Mouse (Mus musculus): Measurements from ENCODE around the gene Btd. TPM values are rescaled to one million over a fixed set of nuclear protein-coding genes. Genes with fewer than 3 reads are reported as not detected.
"Not testable (repeated sequence)": the region's sequence is repeated elsewhere in the genome, so short reads cannot be mapped to it uniquely, and the experiment has no call there.

The Btd gene
- 23.2 and 25.5 TPM in 2 replicates for polyA plus RNA-seq (2016; fragmentation: Nextera tagmentation; extraction: Ambion mirVana)

DNA sequence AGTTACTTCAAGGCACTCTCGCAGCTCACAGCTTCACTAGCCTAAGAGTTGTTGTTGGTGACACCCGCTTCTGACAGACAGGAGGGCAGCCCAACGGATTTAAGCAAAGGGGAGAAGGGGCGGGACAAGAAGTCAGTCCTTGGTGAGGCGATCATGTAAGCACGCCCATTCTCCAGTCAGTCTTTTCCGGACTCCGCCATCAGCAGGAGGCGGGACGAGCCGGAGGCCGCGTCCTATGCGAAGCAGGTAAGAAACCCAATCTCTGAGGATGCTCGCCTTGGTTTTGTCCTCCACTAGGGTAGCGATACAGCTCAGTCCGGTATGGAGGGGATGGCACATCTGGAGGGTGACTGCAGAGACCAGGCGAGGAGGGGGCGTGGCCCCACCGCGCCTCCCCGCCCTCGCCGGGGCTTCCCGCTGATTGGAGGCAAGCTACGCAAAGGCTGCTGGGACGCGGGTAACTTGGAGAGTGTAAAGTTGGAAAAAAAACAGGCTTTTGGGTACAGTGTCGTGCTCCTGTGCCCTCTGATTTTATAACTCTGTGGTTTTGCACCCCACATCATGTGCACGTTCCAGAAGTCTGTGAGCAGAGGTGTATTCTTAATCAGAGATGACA lies at the start of gene Btd, which contains the start of gene Hacl1:
Btd (plus strand) TSS at position 139 of the 616 bp plus-strand sequence.
Hacl1 (minus strand) TSS at position 397 of the 616 bp plus-strand sequence.
- Histone ChIP-seq H3K27ac (peak within 1 kb of the TSS; percentile 88), H3K4me2 (peak within 1 kb of the TSS; percentile 93), H3K27me3 (no peaks in the 10 kb centered on the region), H3K4me1 (replicated peaks) (peaks cover 15% of the 10 kb centered on the region), H3K36me3 (no peaks in the 10 kb centered on the region), H3K9me3 (no peaks in the 10 kb centered on the region), H3K4me3 (replicated peaks) (peak within 1 kb of the TSS; percentile 56), H3K9ac (replicated peaks) (peak within 1 kb of the TSS; percentile 67)
- ATAC-seq (ENCODE audit: insufficient number of reproducible peaks, insufficient read depth, low FRiP score, low TSS enrichment, low read depth) = peak; percentile 95
- under 1% methylated on average over 30 of the region's 30 CpGs for WGBS

DNA sequence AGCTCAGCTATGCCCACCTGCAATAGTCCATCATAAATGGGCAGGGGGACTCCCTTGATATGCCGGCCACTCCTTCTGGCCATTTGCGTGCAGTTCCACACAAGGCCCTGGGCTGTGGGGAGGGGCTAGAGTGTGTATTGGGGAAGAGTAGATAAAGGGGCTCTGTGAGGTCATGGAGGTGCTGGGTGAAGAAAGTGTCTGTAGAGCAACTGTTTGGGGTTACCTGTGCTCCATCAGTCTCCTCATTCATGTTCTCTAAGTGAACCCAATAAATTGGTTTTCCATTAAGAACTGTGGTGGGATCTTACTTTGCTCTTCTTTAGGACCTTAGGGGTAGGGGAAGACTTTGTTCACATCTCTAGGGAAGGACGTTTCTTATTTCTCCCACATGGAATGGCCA lies 49.6 kb upstream of the Btd start, which contains the start of gene Colq:
Colq (minus strand) TSS at position 101 of the 400 bp plus-strand sequence.
- 93% methylated on average over 3 of the region's 3 CpGs for WGBS
- H3K27ac ChIP-seq = no peak within 1 kb of the TSS
- no peaks in the 10 kb centered on the region for H3K36me3 ChIP-seq
- no peak within 1 kb of the TSS for H3K4me3 ChIP-seq (replicated peaks)
- no peak for ATAC-seq (ENCODE audit: insufficient number of reproducible peaks, insufficient read depth, low FRiP score, low TSS enrichment, low read depth)
- H3K9ac ChIP-seq (replicated peaks) = no peak within 1 kb of the TSS
- no peaks in the 10 kb centered on the region for H3K4me1 ChIP-seq (replicated peaks)
- H3K27me3 ChIP-seq = no peaks in the 10 kb centered on the region; the same call in 1 of the 2 replicates
- H3K9me3 ChIP-seq = no peaks in the 10 kb centered on the region
- H3K4me2 ChIP-seq = no peak within 1 kb of the TSS

DNA sequence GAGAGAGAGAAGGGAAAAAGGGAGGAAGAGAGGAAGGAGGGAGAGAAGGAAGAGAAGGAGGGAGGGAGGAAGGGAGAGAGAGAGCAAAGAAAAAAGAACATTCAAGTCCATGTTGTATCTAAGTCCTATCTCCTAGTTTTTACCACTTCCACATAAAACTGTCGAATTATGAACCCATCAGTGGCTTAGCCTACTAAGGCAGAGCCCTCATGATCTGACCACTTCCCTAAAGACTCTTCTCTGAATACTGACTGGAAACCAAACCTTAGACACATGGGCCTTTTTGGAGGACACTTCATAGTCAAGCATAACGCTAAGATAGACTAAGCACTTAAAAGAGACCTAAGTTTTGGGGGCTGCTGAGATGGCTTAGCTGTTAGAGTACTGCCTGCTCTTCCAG lies 47.8 kb upstream of the Btd start:
- H3K4me1 ChIP-seq (replicated peaks) = no peaks in the 10 kb centered on the region
- no peak overlapping the region for H3K4me2 ChIP-seq
- no peak overlapping the region for H3K4me3 ChIP-seq (replicated peaks)
- WGBS = 83% methylated on average over 2 of the region's 2 CpGs
- ATAC-seq (ENCODE audit: insufficient number of reproducible peaks, insufficient read depth, low FRiP score, low TSS enrichment, low read depth) = no peak
- no peaks in the 10 kb centered on the region for H3K9me3 ChIP-seq
- H3K27ac ChIP-seq = no peak overlapping the region
- no peak overlapping the region for H3K9ac ChIP-seq (replicated peaks)
- no peaks in the 10 kb centered on the region; the same call in 1 of the 2 replicates for H3K27me3 ChIP-seq
- no peaks in the 10 kb centered on the region for H3K36me3 ChIP-seq

DNA sequence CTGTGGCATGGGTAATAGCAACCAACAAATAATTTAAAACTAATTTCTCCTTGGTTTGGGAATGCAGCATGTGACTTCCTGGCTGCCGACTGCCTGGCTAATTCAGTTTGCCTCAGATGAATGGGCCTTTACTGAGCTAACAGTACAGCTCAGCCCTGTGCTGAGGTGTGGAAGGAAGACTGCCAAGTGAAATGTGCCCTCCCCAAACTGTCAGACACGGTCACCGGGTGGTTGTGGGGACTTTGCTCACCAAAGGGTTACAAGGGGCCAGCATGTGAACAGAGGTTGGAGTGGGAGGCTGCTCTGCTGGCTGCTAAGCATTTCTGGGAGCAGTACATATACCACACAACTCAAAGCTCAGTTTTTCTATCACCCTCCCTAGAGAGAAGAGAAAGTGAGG lies 46.1 kb upstream of the Btd start:
- H3K27me3 ChIP-seq = no peaks in the 10 kb centered on the region; the same call in 1 of the 2 replicates
- no peak for ATAC-seq (ENCODE audit: insufficient number of reproducible peaks, insufficient read depth, low FRiP score, low TSS enrichment, low read depth)
- no peak overlapping the region for H3K4me3 ChIP-seq (replicated peaks)
- no peaks in the 10 kb centered on the region for H3K9me3 ChIP-seq
- H3K4me1 ChIP-seq (replicated peaks) = no peaks in the 10 kb centered on the region
- 74% methylated on average over 3 of the region's 3 CpGs for WGBS
- H3K36me3 ChIP-seq = no peaks in the 10 kb centered on the region
- no peak overlapping the region for H3K9ac ChIP-seq (replicated peaks)
- H3K4me2 ChIP-seq = no peak overlapping the region
- H3K27ac ChIP-seq = no peak overlapping the region

DNA sequence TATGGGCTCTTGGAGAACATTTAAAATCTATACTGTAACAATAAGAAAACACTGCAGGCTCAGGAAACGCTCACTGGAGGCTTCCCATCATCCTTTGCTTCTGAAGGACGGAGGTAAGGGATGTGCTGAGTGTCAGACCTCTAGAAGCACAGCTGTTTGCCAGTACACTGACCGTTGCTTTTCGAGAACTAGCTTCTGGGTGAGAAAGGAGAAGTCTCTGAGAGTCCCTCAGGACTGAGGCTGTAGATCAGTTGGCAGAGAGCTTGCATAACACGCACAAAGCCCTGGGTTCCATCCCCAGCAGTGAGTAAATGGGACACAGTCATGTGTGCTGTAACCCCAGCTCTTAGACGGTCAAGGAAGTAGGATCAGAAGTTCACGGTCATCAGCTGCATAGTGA lies 44.4 kb upstream of the Btd start:
- H3K9me3 ChIP-seq = no peaks in the 10 kb centered on the region
- no peaks in the 10 kb centered on the region; the same call in 1 of the 2 replicates for H3K27me3 ChIP-seq
- 77% methylated on average over 7 of the region's 7 CpGs for WGBS
- H3K4me2 ChIP-seq = no peak overlapping the region
- no peaks in the 10 kb centered on the region for H3K4me1 ChIP-seq (replicated peaks)
- H3K4me3 ChIP-seq (replicated peaks) = no peak overlapping the region
- no peak overlapping the region for H3K27ac ChIP-seq
- ATAC-seq (ENCODE audit: insufficient number of reproducible peaks, insufficient read depth, low FRiP score, low TSS enrichment, low read depth) = no peak
- H3K9ac ChIP-seq (replicated peaks) = no peak overlapping the region
- H3K36me3 ChIP-seq = no peaks in the 10 kb centered on the region

DNA sequence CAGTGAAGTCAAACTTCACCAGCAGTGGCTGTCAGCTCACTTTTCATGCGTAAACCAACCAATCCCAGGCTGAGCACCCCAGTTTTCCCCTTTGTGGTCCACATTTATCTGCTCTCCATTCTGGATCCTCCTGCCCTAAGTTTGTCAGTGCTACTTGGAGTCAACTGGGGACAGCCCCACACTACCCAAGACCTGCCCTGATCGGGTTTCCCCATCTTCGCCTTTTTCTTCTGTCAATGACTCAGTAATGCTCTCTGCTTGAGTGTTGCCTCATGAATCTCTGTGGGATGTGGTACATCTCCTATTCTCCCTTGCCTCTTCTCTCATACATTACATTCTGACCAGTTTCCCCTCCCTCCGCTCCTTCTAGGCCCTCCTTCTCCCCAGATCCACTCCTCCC lies 43.4 kb upstream of the Btd start:
- 94% methylated on average over 4 of the region's 4 CpGs for WGBS
- H3K9ac ChIP-seq (replicated peaks) = no peak overlapping the region
- ATAC-seq (ENCODE audit: insufficient number of reproducible peaks, insufficient read depth, low FRiP score, low TSS enrichment, low read depth) = no peak

DNA sequence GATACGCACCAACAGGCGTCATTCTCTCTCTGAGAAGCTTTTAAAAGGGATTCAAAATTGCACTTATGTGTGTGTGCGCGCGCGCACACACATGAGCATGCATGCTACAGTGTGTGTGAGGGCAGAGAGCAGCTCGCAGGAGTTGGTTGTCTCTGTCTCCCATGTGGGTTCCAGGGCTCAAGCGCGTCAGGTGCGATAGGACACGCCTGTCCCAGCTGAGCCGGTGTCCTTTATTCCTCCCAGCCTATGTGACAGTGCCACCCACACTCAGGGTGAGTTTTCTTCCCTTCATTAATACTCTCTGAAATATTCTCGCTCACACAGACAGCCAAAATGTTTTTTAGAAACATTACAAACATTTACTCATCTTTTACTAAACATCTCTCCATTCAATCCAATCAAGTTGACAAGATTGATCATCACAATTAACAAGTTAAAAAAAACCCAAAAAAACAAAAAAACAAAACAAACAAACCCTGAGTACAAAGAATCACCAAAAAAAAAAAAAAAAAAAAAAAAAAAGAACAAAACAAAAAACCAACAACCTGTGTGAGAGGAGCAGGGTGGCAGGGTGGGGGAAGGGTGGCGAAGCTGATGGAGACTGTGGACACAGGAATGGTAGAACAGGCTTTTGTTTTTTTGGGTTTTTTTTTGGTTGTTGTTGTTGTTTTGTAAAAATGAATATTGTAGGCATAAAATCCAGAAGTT lies 38.8 kb upstream of the Btd start:
- no peak overlapping the region for H3K27ac ChIP-seq
- H3K4me3 ChIP-seq (replicated peaks) = no peak overlapping the region
- H3K4me2 ChIP-seq = no peak overlapping the region
- no peaks in the 10 kb centered on the region for H3K27me3 ChIP-seq
- no peak overlapping the region for H3K9ac ChIP-seq (replicated peaks)
- H3K4me1 ChIP-seq (replicated peaks) = no peaks in the 10 kb centered on the region
- H3K9me3 ChIP-seq = no peaks in the 10 kb centered on the region
- WGBS = 94% methylated on average over 14 of the region's 14 CpGs
- H3K36me3 ChIP-seq = no peaks in the 10 kb centered on the region
- ATAC-seq (ENCODE audit: insufficient number of reproducible peaks, insufficient read depth, low FRiP score, low TSS enrichment, low read depth) = no peak

More for the DNA sequence above, 43.4 kb upstream of the Btd start:
- Histone ChIP-seq H3K4me2 (no peak overlapping the region), H3K4me1 (replicated peaks) (no peaks in the 10 kb centered on the region), H3K27me3 (no peaks in the 10 kb centered on the region; the same call in 1 of the 2 replicates), H3K27ac (no peak overlapping the region), H3K9me3 (no peaks in the 10 kb centered on the region), H3K36me3 (no peaks in the 10 kb centered on the region), H3K4me3 (replicated peaks) (no peak overlapping the region)

DNA sequence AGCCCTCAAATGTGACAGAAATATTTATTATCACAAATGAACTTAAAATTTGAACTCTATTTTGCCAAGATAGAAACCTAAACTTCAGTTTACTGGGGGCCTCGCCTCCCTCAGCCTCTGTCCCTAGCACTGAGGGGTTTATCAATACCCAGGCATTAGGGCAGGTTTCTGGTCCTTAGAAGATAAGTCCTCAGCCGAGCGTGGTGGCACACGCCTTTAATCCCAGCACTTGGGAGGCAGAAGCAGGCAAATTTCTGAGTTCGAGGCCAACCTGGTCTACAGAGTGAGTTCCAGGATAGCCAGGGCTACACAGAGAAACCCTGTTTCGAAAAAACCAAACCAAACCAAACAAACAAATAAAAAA lies 38.2 kb upstream of the Btd start:
- not testable (repeated sequence) for H3K4me1 ChIP-seq (replicated peaks); H3K9me3 ChIP-seq; H3K36me3 ChIP-seq; H3K27ac ChIP-seq; H3K4me2 ChIP-seq; H3K9ac ChIP-seq (replicated peaks); H3K27me3 ChIP-seq; ATAC-seq (ENCODE audit: insufficient number of reproducible peaks, insufficient read depth, low FRiP score, low TSS enrichment, low read depth); H3K4me3 ChIP-seq (replicated peaks)
- WGBS = 78% methylated on average over 6 of the region's 6 CpGs

DNA sequence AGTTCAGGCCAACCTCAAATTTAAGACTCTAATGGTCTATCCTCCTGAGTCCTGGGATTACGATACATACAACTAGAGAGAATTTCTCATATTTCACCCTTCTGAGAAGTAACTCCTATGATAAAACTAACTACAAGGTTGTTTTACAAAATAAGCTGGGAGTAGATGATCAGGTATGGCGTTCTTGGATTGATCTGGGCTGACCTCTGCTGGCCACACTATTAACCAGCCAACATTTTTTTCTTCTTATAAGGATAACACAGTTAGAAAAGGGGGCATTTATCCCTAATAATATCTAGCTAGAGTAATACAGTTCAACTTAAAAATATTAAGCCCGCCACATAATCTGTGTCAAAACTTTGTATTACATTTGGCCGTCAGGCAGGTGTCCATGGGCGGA lies 35.9 kb upstream of the Btd start:
- H3K9me3 ChIP-seq = no peaks in the 10 kb centered on the region
- H3K4me2 ChIP-seq = no peak overlapping the region
- no peaks in the 10 kb centered on the region for H3K27me3 ChIP-seq
- no peaks in the 10 kb centered on the region for H3K4me1 ChIP-seq (replicated peaks)
- no peak overlapping the region for H3K9ac ChIP-seq (replicated peaks)
- ATAC-seq (ENCODE audit: insufficient number of reproducible peaks, insufficient read depth, low FRiP score, low TSS enrichment, low read depth) = no peak
- no peak overlapping the region for H3K4me3 ChIP-seq (replicated peaks)
- H3K27ac ChIP-seq = no peak overlapping the region
- no peaks in the 10 kb centered on the region for H3K36me3 ChIP-seq
- 76% methylated on average over 5 of the region's 5 CpGs for WGBS

DNA sequence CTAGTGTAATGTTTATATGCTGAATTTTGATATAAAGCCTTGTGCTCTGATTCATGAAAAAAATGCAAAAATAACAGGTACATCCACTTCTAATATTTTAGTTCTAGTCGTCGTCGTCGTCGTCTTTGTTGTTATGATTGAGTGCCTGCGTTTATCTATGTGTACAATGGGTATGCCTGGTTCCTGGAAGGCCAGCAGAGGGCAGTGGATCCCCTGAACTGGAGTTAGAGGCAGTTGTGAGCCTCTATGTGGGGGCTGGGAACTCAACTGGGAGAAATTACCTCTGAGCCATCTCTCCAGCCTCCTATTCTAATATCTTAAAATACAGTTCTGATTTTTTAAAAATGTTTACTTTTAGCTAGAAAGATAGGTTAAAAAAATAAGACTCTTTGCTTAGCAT lies 35.3 kb upstream of the Btd start:
- H3K36me3 ChIP-seq = no peaks in the 10 kb centered on the region
- no peaks in the 10 kb centered on the region for H3K9me3 ChIP-seq
- no peak overlapping the region for H3K27ac ChIP-seq
- no peaks in the 10 kb centered on the region for H3K4me1 ChIP-seq (replicated peaks)
- no peak overlapping the region for H3K4me2 ChIP-seq
- H3K9ac ChIP-seq (replicated peaks) = no peak overlapping the region
- ATAC-seq (ENCODE audit: insufficient number of reproducible peaks, insufficient read depth, low FRiP score, low TSS enrichment, low read depth) = no peak
- no peaks in the 10 kb centered on the region for H3K27me3 ChIP-seq
- WGBS = 59% methylated on average over 6 of the region's 6 CpGs
- no peak overlapping the region for H3K4me3 ChIP-seq (replicated peaks)

DNA sequence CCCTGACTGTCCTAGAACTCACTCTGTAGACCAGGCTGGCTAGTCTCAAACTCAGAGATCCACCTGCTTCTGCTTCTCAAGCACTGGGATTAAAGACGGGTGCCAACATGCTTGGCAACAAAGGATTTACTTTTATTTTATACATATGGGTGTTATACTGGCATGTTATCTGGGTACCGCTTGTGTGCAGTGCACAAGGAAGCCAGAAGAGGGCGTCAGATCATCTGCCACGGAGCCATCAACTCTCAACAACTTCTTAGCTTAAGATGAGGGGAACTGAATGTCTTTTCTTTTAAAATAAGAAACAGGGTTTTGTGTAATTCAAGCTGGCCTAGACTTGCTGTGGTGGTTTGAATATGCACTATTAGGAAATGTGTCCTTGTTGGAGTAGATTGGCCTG lies 28.8 kb upstream of the Btd start:
- 63% methylated on average over 4 of the region's 4 CpGs for WGBS
- Histone ChIP-seq H3K4me1 (replicated peaks) (no peaks in the 10 kb centered on the region), H3K27me3 (no peaks in the 10 kb centered on the region), H3K4me2 (no peak overlapping the region), H3K36me3 (no peaks in the 10 kb centered on the region), H3K9me3 (no peaks in the 10 kb centered on the region), H3K9ac (replicated peaks) (no peak overlapping the region), H3K27ac (no peak overlapping the region), H3K4me3 (replicated peaks) (no peak overlapping the region)
- ATAC-seq (ENCODE audit: insufficient number of reproducible peaks, insufficient read depth, low FRiP score, low TSS enrichment, low read depth) = no peak
